Mouse (Mus musculus) ES-Bruce4 (cell line): ENCODE data around the gene Ubb.

ENCODE experiments used
- CTCF ChIP-seq: IDR thresholded peaks from one replicate; pipeline ENCODE4 v1.8.1; 2011; ENCODE audit warnings: low read depth, low read length
- POLR2A ChIP-seq: IDR thresholded peaks from one replicate; pipeline ENCODE4 v1.8.1; 2011; ENCODE audit warnings: low read length; ENCODE audit not compliant: insufficient read depth

DNA sequence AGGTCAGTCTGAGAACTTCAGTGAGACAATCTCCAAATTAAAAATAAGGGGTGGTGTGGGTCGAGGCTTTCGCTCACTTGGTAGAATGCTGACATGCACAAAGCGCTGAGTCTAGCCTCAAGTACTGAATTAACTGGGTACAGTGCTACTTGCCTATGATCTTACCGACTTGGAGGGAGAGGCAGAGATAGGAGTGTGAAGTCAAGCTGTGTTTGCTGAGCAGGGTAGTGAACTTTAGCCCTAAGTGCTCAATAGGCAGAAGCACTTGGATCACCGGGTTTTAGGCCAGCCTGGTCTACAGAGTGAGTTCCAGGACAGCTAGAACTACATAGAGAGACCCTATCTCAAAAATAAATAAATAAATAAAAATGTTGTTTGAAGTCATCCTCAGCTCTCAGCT, 6.2 kb downstream of the Ubb start:
- TF ChIP-seq CTCF: no peak
- no peak for TF ChIP-seq POLR2A
